Mouse (Mus musculus): Measurements from ENCODE around the gene Siglecg.
A peak's percentile ranks its signal among the peaks of the same experiment; 100 is the strongest.

Gene Siglecg

DNA sequence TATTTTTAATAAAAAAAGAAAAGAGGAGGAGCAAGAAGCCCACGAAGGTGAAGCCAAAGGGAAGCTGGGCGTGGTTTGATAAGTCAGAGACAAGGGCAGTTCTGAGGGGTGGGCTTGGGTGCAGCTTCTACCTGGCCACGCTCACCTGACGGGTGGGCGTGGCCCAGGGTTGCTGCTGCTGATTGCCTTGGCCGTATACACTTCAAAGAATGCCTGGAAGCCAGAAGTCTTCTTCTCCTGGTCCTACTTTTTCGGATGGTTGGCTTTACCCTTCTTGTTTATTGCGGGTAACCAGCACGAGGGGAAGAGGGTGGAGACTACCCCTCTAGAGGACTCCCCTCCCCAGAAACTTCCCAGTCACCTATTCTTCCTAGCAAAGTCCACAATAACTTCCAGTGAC is 34.7 kb downstream of the Siglecg start:
- DNase-seq (ENCODE audit: low read depth, low spot score) = no peak

DNA sequence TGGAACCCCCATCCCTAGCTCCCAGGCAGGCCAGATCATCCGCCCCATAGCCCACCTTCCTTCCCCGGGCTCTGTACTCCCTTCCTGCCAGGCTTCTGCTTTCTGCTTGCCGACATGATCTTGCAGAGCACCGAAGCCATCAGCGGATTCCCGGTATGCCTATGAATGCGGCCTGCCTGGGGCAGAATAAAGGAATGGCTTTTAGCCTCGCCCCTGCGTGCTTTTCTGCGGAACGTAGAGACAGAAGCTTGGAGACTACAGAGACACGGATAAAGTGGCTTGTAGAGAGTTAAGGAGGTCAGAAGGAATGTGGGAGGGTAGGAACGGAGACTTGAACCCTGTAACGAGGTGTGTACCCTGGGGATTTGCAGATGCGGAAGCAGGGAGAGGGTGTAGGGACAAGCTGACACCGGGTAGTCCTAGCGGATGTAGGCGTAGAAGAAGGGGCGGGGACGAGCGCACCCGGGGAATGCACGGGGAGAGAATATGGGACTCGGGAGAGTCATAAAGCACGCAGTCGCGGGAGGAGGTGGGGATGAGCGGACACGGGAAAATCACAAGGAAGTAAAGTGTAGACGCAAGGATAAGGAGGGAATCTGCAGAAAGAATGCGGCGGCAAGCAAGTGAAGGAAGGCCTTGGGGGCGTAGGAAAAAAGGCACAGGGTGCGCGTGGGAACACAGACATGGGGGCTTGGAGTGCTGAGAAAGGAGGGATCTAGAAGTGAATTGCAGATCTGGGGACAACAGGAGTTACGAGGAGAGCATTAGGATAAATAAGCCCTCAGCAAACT is 35.3 kb downstream of the Siglecg start:
- DNase-seq (ENCODE audit: low read depth, low spot score) = peak; percentile 24

DNA sequence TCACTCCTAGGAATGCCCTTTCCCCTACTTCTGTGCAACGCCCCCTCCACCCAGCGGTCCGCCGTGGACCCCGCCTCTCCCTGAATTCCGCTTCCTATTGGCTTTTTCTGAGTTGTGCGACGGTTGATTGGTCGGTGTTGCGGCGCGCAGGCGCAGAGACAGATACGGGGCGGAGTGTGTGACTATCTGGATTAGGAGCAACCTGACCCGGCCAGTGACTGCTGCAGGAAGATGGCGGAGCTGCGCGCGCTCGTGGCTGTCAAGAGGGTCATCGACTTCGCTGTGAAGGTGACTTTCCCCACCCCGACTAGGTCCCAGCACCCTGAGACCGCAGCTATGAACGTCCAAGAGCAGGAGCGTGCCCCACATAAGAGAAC is 35.9 kb downstream of the Siglecg start, which contains the start of the genes Etfb and Gm45233:
Etfb (plus strand) TSS at position 167 of the 377 bp plus-strand sequence.
Gm45233 (plus strand) TSS at position 212 of the 377 bp plus-strand sequence.
- DNase-seq (ENCODE audit: low read depth, low spot score) = peak; percentile 88

DNA sequence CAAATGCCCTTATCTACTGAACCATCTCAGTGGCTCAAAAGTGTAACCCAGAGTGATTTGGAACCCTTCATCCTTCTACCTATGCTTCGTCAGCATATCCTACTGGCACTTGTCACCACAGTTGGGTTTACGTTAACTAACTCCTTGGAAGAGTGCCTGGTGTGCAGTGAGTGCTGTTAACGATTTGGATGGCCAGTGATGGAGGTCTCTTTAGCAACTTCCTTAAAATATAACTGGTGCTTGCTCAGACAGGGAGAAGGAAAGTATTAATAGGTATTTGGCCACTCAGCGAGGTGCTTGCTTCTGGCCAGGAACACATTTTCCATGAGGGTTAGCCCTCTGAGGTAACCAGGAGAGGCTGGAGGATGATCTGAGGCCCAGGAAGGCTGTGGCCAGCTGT is 39.8 kb downstream of the Siglecg start:
- DNase-seq (ENCODE audit: low read depth, low spot score) = no peak

DNA sequence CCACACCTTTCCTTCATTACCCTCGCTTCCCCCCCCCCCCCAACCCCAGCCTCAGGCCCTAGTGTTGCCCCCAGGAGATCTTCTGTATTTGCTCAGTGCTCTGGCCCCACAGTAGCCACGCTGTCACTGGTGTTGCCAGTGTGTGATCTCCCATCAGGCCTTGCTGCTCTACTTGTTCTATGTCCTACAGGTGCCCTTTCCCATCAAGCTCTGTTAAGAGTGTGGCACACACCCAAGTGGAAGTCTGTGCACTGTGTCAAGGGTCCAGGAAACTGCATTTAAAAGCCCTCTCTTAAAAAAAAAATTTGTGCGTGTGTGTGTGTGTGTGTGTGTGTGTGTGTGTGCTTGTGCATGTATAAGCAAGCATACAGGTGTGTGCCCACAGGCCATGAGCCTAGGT is 40.2 kb downstream of the Siglecg start:
- DNase-seq (ENCODE audit: low read depth, low spot score) = no peak

DNA sequence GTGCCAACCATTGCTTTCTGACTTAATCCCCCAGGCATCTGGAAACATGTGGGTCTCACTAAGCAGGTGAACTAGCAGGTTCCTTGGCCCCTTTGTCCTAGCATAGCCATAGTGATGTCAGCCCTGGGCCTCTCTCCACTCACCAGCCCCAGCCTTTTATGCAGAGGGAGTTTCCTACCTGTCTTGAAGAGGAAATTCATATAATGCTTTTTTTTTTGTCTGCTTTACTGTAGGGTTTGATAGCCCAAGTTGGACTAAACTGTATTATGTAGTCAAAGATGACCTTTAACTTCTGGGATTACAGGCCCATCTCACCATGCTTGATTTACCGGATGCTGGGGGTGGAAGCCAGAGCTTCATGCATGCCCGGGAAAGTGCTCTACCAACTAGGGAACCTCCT is 41.8 kb downstream of the Siglecg start:
- DNase-seq (ENCODE audit: low read depth, low spot score) = no peak

DNA sequence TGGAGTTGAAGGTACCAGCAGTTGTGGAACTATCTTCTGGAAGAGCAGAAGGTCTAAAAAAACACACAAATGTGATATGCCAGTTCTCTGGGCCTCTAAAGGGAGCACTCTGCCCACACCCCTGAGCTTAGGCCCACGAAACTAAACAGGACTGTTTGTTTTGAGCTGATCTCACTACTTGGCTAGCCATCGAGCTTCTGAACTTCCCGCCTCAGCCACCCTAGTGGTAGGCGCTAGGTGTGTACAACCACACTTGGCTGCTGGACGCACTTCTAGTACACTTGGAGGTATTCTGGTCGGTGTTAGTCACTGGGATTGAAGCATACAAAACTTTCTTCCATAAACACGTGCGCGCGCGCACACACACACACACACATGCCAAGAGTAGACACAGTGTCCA is 43.7 kb downstream of the Siglecg start:
- no peak for DNase-seq (ENCODE audit: low read depth, low spot score)

DNA sequence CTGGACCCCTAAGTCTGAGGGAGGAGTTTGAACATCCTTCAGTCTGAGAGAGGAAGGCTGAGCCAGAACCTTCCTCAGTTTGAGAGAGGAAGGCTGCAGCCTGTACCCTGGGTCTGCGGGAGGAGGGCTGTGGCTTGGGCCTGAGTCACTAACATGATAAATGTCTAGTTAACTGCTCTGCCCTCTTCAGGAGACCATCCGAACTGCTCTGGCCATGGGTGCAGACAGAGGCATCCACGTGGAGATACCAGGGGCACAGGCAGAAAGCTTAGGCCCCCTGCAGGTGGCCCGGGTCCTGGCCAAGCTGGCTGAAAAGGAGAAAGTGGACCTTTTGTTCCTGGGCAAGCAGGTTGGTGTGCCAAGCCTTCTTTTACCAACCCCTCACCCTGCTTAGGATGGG is 44.6 kb downstream of the Siglecg start:
- DNase-seq (ENCODE audit: low read depth, low spot score) = no peak

DNA sequence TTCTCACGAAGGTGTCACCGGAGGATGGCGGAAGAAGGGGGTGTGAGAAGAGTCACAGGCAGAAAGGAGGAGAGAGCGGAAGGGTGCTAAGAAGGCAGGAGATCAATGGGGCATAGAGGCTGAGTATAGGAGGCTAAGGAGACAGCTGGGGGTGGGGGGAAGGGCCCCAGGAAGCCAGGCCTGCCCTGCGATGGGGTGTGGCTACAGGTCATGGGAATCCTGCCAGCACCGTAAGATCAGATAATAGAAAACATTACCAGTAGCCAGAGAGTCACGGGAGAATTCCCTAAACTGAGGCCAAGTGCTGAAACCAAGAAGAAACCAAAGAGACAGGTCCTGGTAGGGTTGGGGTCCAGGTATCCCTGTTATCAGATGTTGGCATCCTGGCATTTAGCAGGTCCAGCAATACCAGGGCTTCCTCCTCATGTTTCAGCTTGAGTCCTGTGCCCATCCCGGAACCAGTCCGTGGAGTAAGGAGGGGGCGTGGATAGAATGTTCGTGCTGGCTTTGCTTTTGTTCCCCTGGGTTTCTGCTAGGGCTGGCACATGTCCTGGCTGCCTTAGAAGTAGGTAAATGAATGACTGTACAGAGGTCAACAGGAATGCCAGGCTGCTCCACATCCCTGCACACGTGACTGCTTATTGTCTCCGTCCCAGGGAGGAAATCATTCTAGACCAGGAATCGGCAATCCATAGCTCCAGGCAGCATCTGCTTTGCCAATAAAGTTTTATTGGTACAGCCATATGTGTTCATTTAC is 45.8 kb downstream of the Siglecg start:
- no peak for DNase-seq (ENCODE audit: low read depth, low spot score)

DNA sequence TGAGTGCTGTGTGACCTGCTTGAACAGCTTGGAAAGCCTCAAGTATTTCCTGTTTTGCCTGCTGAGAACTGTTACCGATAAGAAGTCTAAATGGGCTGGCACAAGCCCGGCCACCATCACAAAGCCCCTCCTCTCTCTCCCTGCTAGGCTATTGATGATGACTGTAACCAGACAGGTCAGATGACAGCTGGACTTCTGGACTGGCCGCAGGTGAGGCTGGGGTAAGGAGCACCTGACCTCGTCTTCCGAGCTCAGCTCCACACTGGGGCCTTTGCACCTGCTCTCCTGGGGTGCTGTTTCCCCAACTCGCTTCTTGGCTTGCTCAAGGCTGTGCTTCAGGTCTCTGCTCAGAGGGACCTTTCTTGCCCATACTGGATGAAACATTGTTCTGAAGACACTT is 46.4 kb downstream of the Siglecg start:
- DNase-seq (ENCODE audit: low read depth, low spot score) = no peak

DNA sequence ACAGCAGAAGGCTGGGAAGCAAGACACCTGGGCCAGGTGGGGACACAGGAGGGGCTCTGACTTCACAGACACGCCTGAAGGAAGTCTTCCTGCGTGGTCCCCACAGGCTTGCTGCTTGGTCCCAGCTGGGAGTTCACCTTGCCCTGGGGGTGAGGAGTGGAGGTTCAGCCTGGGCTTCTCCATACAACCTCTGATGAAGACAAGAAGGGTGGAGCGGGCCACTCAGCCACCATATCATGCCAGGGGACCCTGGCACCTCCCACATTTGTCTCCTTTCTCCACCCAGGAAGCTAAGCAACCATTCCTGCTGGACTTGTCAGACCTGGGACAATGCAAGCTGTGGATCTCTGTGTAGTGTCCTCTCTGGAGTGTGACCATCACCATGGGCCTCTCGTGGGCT is 54.8 kb downstream of the Siglecg start, which contains the start of gene Vsig10l:
Vsig10l (plus strand) TSS at position 301 of the 400 bp plus-strand sequence.
- no peak for DNase-seq (ENCODE audit: low read depth, low spot score)

DNA sequence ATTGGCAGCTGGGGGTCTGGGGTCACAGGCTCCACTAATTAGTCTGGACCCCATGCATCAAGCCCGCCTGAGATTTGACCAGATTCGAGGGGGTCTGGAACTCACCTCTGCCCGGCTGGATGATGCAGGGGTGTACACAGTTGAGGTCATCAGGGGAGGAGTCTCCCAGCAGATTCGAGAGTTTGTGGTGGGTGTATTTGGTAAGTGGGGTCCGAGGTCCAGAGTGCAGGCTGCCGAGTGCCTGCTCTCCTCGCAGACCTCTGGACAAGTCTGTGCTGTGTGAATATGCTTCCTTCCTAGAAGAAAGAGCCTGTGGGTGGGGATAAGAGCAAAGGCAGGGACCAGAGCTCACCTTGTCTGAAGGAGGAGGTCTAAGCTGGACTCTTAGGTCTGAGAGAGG is 56.0 kb downstream of the Siglecg start:
- DNase-seq (ENCODE audit: low read depth, low spot score) = no peak

DNA sequence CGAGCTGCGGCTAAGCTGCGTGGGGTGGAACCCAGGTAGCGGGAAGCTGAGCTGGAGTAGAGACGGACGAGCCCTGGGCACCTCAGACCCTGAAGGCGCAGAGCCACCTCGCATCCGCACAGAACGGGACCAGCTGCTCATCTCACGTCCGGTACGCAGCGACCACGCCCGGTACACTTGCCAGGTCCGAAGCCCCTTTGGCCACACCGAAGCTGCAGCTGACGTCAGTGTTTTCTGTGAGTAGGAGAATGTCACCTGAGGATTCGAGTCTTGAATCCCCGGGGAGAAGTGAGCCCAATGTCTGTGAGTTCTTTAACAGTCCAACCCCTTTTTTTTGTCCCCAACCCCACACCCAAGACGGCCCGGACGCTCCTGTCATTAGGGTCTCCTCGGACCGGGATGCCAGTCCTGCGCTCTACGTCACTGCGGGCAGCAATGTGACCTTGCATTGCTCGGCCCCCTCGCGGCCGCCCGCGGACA is 56.9 kb downstream of the Siglecg start:
- peak; percentile 40 for DNase-seq (ENCODE audit: low read depth, low spot score)

DNA sequence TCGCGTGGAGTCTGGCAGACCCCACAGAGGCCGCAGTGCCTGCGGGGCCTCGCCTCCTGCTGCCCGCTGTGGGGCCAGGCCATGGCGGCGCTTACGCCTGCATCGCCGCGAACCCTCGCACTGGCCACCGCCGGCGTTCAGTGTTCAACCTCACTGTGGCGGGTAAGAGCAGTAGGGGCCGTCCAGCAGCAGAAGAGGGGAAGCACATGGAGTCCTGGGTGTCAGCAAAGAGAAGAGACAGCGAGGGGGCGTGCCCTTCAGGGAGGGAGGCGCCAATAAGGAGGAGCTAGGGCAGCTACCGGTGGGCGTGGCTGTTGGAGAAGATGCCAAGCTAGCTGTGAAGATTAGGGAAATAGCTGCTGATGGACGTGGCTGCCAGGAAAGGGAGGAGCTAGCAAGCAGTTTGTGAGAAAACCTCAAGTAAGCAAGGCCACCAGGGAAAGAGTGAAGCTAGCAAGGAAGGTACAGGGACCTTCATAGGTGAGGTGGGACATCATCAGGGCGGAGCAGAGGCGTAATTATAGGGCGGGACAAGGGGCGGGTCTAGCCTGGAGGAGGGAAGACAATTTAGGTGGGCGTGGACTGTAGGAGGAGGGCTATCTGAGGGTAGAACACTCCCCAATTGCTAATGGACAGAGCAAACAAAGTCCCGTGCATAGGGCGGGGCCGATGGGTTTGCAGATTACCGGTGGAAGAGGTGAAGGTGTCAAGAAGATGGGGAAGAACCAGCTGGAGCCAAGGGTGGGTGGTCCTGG is 57.5 kb downstream of the Siglecg start:
- peak; percentile 81 for DNase-seq (ENCODE audit: low read depth, low spot score)

DNA sequence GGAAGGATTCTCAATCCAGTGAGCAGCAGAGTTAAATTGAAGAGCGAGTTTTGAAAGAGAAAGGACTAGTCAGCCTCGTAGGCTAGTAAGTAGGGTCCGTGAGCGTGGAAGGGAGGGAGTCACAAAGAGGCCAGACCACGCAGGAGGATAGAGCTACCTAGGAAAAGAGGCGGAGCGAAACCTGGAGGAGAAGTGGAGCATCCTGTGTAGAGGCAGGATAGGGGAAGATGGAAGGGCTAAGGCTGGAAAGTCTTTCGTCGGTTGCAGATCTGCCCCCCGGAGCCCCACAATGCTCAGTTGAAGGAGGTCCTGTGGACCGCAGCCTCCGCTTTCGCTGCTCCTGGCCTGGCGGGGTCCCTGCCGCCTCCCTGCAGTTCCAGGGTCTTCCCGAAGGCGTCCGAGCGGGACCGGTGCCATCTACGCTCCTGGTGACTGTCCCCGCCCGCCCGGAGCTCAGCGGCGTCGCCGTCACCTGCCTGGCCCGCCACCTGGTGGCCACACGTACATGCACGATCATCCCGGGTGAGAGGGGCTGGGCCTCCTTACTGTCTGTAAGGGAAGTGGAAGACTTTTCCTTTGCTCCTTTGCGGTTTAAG is 58.2 kb downstream of the Siglecg start:
- peak; percentile 68 for DNase-seq (ENCODE audit: low read depth, low spot score)
